ENCODE assay signal across 2 mouse cellular contexts in the genomic region with DNA sequence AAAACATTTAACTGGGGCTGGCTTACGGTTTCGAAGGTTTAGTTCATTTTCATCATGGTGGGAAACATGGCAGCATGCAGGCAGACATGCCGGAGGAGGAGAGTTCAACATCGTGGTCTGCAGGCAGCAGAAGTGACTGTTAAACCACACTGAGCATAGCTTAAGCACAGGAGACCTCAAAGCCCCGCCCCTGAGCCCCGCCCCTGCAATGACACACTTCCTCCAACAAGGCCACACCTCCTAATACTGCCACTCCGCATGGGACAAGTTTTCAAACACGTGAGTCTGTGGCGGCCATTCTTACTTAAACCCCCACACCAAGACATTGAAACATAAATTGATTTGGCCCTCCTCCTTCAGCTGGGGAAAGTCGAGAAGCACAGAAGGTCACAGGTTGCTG.
TF ChIP-seq lines count a peak whose summit lies in the region.

No protein-coding gene starts in this region.

TF ChIP-seq in CH12.LX, 34 proteins besides CTCF, POLR2A, EP300 and RAD21:
- TF ChIP-seq MYC (IDR thresholded peaks at IDR 0.05; ENCODE audit: low read depth, low read length), result no peak
- no peak for TF ChIP-seq ZNF384 (IDR thresholded peaks at IDR 0.05; ENCODE audit: low read depth, low read length)
- TF ChIP-seq BHLHE40 (IDR thresholded peaks at IDR 0.05; ENCODE audit: low read depth, low read length), result 0 out of 2 replicates have a peak, but pooled peaks have one; percentile 18
- TF ChIP-seq TCF12 (IDR thresholded peaks at IDR 0.05; ENCODE audit: low read depth, low read length), result no peak

TF ChIP-seq in MEL, 35 proteins besides CTCF, POLR2A, EP300 and RAD21:
- TF ChIP-seq POLR2AphosphoS5 (IDR thresholded peaks at IDR 0.05; ENCODE audit: borderline replicate concordance, low read depth, low read length), result no peak
- no peak for TF ChIP-seq GATA1 (IDR thresholded peaks at IDR 0.05; ENCODE audit: low read depth, low read length)
- no peak for TF ChIP-seq E2F4 (IDR thresholded peaks at IDR 0.05; ENCODE audit: borderline replicate concordance, low read depth, low read length)
- TF ChIP-seq MYB (IDR thresholded peaks at IDR 0.05; ENCODE audit: low read depth, low read length), result no peak
